Comparison of ENCODE assay signal across 8 mouse cellular contexts in the genomic region with DNA sequence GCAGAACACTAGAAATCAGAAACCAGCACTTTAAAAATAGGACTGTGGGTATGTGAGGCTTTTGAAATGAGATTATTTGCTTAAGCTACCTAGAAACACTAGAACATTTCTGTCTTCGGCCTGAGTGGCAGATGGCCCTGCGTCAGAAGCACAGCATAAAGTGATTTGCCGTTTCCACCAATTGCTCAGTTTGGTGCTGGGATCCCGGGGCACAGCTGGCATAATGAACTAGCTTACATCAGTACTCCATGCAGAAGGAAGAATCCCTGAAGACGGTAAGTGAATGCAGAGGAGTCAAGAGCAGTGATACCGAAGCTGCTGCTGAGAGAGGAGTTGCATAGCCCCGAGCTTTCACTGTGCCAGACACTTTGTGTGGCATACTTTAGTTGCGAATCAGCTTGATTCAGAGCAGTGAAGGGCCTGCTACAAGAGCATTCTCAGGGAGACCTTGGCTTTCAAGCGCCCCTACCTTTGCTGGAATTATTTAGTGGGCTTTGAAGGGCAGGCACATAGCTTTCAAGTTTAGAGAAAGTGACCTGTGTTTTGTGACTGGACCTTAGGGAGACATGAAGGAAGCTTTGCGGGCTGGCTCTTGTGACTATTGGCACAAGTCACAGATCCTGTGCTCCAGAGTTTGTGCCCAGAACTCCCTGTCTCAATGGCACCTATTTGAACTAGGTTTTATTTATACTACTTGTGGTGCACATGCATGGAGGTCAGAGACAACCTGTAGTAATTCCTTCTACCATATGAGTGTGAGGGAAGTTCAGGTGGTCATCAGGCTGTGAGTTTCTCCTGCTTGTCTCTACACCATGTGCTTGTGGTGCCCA. TPM values are rescaled to one million over a fixed set of nuclear protein-coding genes. Genes with fewer than 3 reads are reported as not detected.
DNase-seq lines count a peak whose midpoint lies in the region; ATAC-seq and TF ChIP-seq lines count a peak whose summit lies in the region.

No protein-coding gene starts in this region.

- H3K27me3 ChIP-seq in hindbrain, embryonic 13.5 days = no peaks in the 10 kb centered on the region
- no peaks in the 10 kb centered on the region for H3K27me3 ChIP-seq in hindbrain, embryonic 11.5 days (ENCODE audit: control insufficient read depth, insufficient read depth, low read length)
- H3K27me3 ChIP-seq in embryonic facial prominence, embryonic 14.5 days (replicated peaks; ENCODE audit: control insufficient read depth, insufficient read depth, low read length) = no peaks in the 10 kb centered on the region
- no peaks in the 10 kb centered on the region for H3K27me3 ChIP-seq in midbrain, postnatal 0 days (ENCODE audit: insufficient read depth, low read length)
- H3K27me3 ChIP-seq in intestine, embryonic 16.5 days (replicated peaks; ENCODE audit: control insufficient read depth, insufficient read depth, low read length) = no peaks in the 10 kb centered on the region

- no peak for DNase-seq in hindbrain, embryonic 11.5 days (ENCODE audit: low spot score)
- peak; percentile 12 for DNase-seq in embryonic facial prominence, embryonic 14.5 days (ENCODE audit: low spot score)
- peak; percentile 47 for DNase-seq in layer of hippocampus, adult 11-12 months (ENCODE audit: low spot score)
- DNase-seq in midbrain, postnatal 0 days (ENCODE audit: low spot score) = peak; percentile 40
- DNase-seq in spleen, adult 12 weeks (ENCODE audit: low spot score) = no peak
- no peak for DNase-seq in cerebellum, adult 18-20 months

- no peak overlapping the region for H3K9ac ChIP-seq in hindbrain, embryonic 13.5 days
- no peak overlapping the region for H3K9ac ChIP-seq in hindbrain, embryonic 11.5 days (ENCODE audit: low read depth, low read length)
- no peak overlapping the region for H3K9ac ChIP-seq in embryonic facial prominence, embryonic 14.5 days (ENCODE audit: low read depth, low read length)
- H3K9ac ChIP-seq in midbrain, postnatal 0 days (replicated peaks; ENCODE audit: low read length, poor library complexity, severe bottlenecking) = no peak overlapping the region
- no peak overlapping the region for H3K9ac ChIP-seq in intestine, embryonic 16.5 days (ENCODE audit: low read depth, low read length)

- H3K36me3 ChIP-seq in hindbrain, embryonic 13.5 days = peaks cover 27% of the 10 kb centered on the region
- H3K36me3 ChIP-seq in hindbrain, embryonic 11.5 days (ENCODE audit: control insufficient read depth, insufficient read depth, low read length) = no peaks in the 10 kb centered on the region
- H3K36me3 ChIP-seq in embryonic facial prominence, embryonic 14.5 days (ENCODE audit: control insufficient read depth, insufficient read depth, low read length) = peaks cover 19% of the 10 kb centered on the region
- no peaks in the 10 kb centered on the region for H3K36me3 ChIP-seq in midbrain, postnatal 0 days (ENCODE audit: insufficient read depth, low read length)
- H3K36me3 ChIP-seq in intestine, embryonic 16.5 days (ENCODE audit: control insufficient read depth, insufficient read depth, low read length) = no peaks in the 10 kb centered on the region

- H3K4me2 ChIP-seq in hindbrain, embryonic 13.5 days = no peak overlapping the region
- no peak overlapping the region for H3K4me2 ChIP-seq in hindbrain, embryonic 11.5 days (replicated peaks; ENCODE audit: low read depth, low read length)
- no peak overlapping the region for H3K4me2 ChIP-seq in embryonic facial prominence, embryonic 14.5 days (ENCODE audit: low read depth, low read length)
- H3K4me2 ChIP-seq in midbrain, postnatal 0 days (ENCODE audit: low read depth, low read length, poor library complexity, severe bottlenecking) = no peak overlapping the region
- no peak overlapping the region for H3K4me2 ChIP-seq in intestine, embryonic 16.5 days (ENCODE audit: low read depth, low read length)

- H3K9me3 ChIP-seq in hindbrain, embryonic 13.5 days = peaks cover 2% of the 10 kb centered on the region; the same call in 1 of the 2 replicates
- no peaks in the 10 kb centered on the region for H3K9me3 ChIP-seq in hindbrain, embryonic 11.5 days (ENCODE audit: control insufficient read depth, low read length)
- 0 out of 2 replicates have a peak, but pooled peaks cover 3% of the 10 kb centered on the region for H3K9me3 ChIP-seq in embryonic facial prominence, embryonic 14.5 days (ENCODE audit: control insufficient read depth, low read length)
- H3K9me3 ChIP-seq in midbrain, postnatal 0 days (ENCODE audit: low read length) = no peaks in the 10 kb centered on the region
- H3K9me3 ChIP-seq in intestine, embryonic 16.5 days (ENCODE audit: control insufficient read depth, low read length) = no peaks in the 10 kb centered on the region

- H3K4me1 ChIP-seq in hindbrain, embryonic 13.5 days (replicated peaks) = peaks cover 5% of the 10 kb centered on the region; the same call in 1 of the 2 replicates
- H3K4me1 ChIP-seq in hindbrain, embryonic 11.5 days (replicated peaks; ENCODE audit: control insufficient read depth, insufficient read depth, low read length) = no peaks in the 10 kb centered on the region
- H3K4me1 ChIP-seq in embryonic facial prominence, embryonic 14.5 days (ENCODE audit: control insufficient read depth, insufficient read depth, low read length) = no peaks in the 10 kb centered on the region
- H3K4me1 ChIP-seq in midbrain, postnatal 0 days (ENCODE audit: insufficient read depth, low read length) = no peaks in the 10 kb centered on the region
- no peaks in the 10 kb centered on the region for H3K4me1 ChIP-seq in intestine, embryonic 16.5 days (ENCODE audit: control insufficient read depth, insufficient read depth, low read length)

- 78% methylated on average over 10 of the region's 10 CpGs for WGBS in hindbrain, embryonic 13.5 days
- 83% methylated on average over 10 of the region's 10 CpGs for WGBS in hindbrain, embryonic 11.5 days
- 74% methylated on average over 10 of the region's 10 CpGs for WGBS in embryonic facial prominence, embryonic 14.5 days
- 65% methylated on average over 10 of the region's 10 CpGs for WGBS in midbrain, postnatal 0 days
- 72% methylated on average over 10 of the region's 10 CpGs for WGBS in intestine, embryonic 16.5 days

- ATAC-seq in hindbrain, embryonic 13.5 days (ENCODE audit: low FRiP score) = no peak
- ATAC-seq in hindbrain, embryonic 11.5 days (ENCODE audit: low FRiP score) = no peak
- ATAC-seq in embryonic facial prominence, embryonic 14.5 days (ENCODE audit: low read depth) = 0 out of 2 replicates have a peak, but pooled peaks have one; percentile 34
- no peak for ATAC-seq in midbrain, postnatal 0 days (ENCODE audit: low FRiP score)
- no peak for ATAC-seq in intestine, embryonic 16.5 days

- H3K27ac ChIP-seq in hindbrain, embryonic 13.5 days = peak overlapping the region; percentile 42; the same call in 1 of the 2 replicates
- no peak overlapping the region for H3K27ac ChIP-seq in hindbrain, embryonic 11.5 days (ENCODE audit: low read depth, low read length)
- H3K27ac ChIP-seq in embryonic facial prominence, embryonic 14.5 days (replicated peaks; ENCODE audit: low read depth, low read length) = no peak overlapping the region
- H3K27ac ChIP-seq in midbrain, postnatal 0 days (ENCODE audit: low read depth, low read length) = peak overlapping the region; percentile 43; the same call in 1 of the 2 replicates
- H3K27ac ChIP-seq in intestine, embryonic 16.5 days (ENCODE audit: low read length) = no peak overlapping the region

- H3K4me3 ChIP-seq in hindbrain, embryonic 13.5 days = no peak overlapping the region
- H3K4me3 ChIP-seq in hindbrain, embryonic 11.5 days (ENCODE audit: low read depth, low read length) = no peak overlapping the region
- H3K4me3 ChIP-seq in embryonic facial prominence, embryonic 14.5 days (ENCODE audit: low read depth, low read length) = no peak overlapping the region
- no peak overlapping the region for H3K4me3 ChIP-seq in midbrain, postnatal 0 days (ENCODE audit: low read depth, low read length)
- H3K4me3 ChIP-seq in intestine, embryonic 16.5 days (ENCODE audit: low read length) = no peak overlapping the region

- TF ChIP-seq CTCF in midbrain, postnatal 0 days (IDR thresholded peaks at IDR 0.05) = no peak

RNA-seq across cellular contexts. Expression of gene Olfr1373, which starts 15.5 kb away (rescaled TPM):
- polyA plus RNA-seq in hindbrain, embryonic 13.5 days (2015; fragmentation: Nextera tagmentation; extraction: Ambion mirVana) = not detected in 2 replicates
- not detected in 2 replicates for polyA plus RNA-seq in hindbrain, embryonic 11.5 days (2014; fragmentation: Nextera tagmentation; extraction: Ambion mirVana)
- polyA plus RNA-seq in embryonic facial prominence, embryonic 14.5 days (2014; fragmentation: Nextera tagmentation; extraction: Ambion mirVana) = not detected in 2 replicates
- not detected in 2 replicates for total RNA-seq in midbrain, postnatal 0 days (2014; rRNA removed)
- polyA plus RNA-seq in midbrain, postnatal 0 days (2015; fragmentation: Nextera tagmentation; extraction: Ambion mirVana) = not detected in 2 replicates
- not detected in 2 replicates for polyA plus RNA-seq in intestine, embryonic 16.5 days (2015; fragmentation: Nextera tagmentation; extraction: Ambion mirVana)

RNA-seq across cellular contexts. Expression of gene Ppp2ca, which starts 31.4 kb away (rescaled TPM):
- polyA plus RNA-seq in hindbrain, embryonic 13.5 days (2015; fragmentation: Nextera tagmentation; extraction: Ambion mirVana) = 122 TPM in 2 replicates
- polyA plus RNA-seq in hindbrain, embryonic 11.5 days (2014; fragmentation: Nextera tagmentation; extraction: Ambion mirVana) = 128 and 136 TPM in 2 replicates
- polyA plus RNA-seq in embryonic facial prominence, embryonic 14.5 days (2014; fragmentation: Nextera tagmentation; extraction: Ambion mirVana) = 91.2 and 95.4 TPM in 2 replicates
- 141 and 143 TPM in 2 replicates for total RNA-seq in midbrain, postnatal 0 days (2014; rRNA removed)
- 107 and 114 TPM in 2 replicates for polyA plus RNA-seq in midbrain, postnatal 0 days (2015; fragmentation: Nextera tagmentation; extraction: Ambion mirVana)
- 20.2 and 51.9 TPM in 2 replicates for polyA plus RNA-seq in intestine, embryonic 16.5 days (2015; fragmentation: Nextera tagmentation; extraction: Ambion mirVana)

Comparison
In these comparisons a context has a peak if more than half of its experiments do, and no peak if none do; other contexts are left out.
1. H3K27ac ChIP-seq: peak in hindbrain, embryonic 13.5 days (single experiment) and midbrain, postnatal 0 days (single experiment); none in hindbrain, embryonic 11.5 days (single experiment), embryonic facial prominence, embryonic 14.5 days (single experiment) and intestine, embryonic 16.5 days (single experiment).
2. DNase-seq: peak in embryonic facial prominence, embryonic 14.5 days (single experiment), layer of hippocampus, adult 11-12 months (single experiment) and midbrain, postnatal 0 days (single experiment); none in hindbrain, embryonic 11.5 days (single experiment), spleen, adult 12 weeks (single experiment) and cerebellum, adult 18-20 months (0 of 2).